Mouse (Mus musculus) heart, adult 11 months (tissue): ENCODE results near the gene Rps6kb1.

Experiments
- DNase-seq: peaks from one replicate; pipeline ENCODE4 v3.0.0; 2022

The Rps6kb1 gene

GRCm38 (mm10) chr11:86544639-86545299 lies at the start of gene Rps6kb1, which contains the start of gene Tubd1:
Gene Rps6kb1, minus strand, starts transcription at chr11:86544805.
Gene Tubd1, plus strand, starts transcription at chr11:86544991.
- DNase-seq, result peak; percentile 100

- no peak for DNase-seq
These were observed 48.8 kb upstream of the Rps6kb1 start for GRCm38 (mm10) chr11:86593443-86593842.

DNA sequence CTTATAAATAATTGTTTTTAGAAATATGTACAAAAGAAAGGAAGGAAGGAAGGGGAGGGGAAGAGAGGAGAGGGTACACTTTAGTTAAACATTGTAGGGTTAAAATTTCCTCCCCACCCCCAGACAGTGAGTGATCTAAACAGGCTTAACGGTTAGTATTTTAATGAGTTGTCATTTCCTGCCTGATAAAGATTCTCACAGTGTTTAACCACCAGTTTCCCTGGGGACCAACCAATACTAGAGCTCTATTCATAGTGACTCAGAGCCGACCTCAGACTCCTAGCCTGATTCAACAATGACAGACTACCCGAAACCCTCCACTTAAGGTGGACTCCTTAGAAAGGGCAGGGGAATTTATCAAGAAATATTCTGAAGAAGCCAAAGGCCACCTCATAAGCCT lies 48.4 kb upstream of the Rps6kb1 start:
- DNase-seq, result peak; percentile 93

DNA sequence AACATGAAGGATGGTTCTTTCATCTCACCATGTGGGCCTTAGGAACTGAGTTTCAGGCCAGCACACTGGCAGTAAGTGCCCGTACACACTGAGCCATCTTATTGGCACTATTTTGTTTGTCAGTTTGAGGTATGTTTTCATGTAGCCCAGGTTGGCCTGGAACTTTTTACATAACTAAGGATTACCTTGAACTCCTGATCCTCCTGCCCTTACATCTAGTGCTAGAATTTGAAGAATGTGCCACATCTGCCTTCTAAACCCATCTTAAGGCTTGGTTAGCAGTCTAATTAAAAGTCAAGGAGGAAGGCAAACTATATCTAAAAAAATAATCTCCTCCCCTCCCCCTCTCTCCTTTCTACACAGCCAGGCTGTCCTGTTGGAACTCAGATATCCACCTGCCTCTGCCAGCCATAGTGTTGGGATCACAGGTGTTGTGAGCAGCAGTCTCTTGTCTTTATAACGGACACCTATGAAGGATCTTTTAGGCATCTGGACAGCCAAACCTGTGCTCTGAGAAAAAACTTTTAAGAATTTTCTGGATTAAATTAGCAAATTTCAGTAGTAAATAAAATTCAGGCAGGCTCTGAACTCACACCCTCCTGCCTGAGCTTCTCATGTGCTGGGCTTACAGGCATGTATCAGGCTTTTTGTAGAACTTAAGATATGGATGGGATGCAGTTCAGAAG lies 47.5 kb upstream of the Rps6kb1 start:
- DNase-seq, result peak; percentile 53

DNA sequence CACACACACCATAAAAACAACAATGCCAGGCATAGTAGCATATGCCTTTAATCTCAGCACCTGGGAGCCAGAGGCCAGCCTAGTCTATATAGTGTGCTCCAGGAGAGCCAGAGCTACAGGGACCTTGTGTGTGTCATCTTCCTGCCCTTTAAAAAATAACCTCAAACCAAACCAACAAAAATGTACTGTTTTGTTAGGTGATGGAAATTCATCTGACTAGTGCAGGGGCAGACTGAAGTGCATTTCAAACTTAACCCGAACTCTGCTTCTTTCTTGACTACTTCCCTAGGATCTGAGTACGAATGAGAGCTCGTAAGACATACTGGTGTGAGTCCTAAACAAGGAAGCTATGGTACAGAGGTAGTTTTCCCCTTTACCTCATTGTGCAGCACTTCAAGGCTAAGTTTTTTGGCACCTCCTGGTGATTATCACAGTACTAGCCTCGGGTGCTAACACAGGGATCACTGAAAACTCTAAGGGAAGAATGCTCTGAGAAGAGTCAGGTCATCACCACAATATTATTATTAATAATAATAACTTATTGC lies 46.8 kb upstream of the Rps6kb1 start:
- DNase-seq, result peak; percentile 68

GRCm38 (mm10) chr11:86590579-86590978 lies 46.0 kb upstream of the Rps6kb1 start:
- peak; percentile 73 for DNase-seq

DNA sequence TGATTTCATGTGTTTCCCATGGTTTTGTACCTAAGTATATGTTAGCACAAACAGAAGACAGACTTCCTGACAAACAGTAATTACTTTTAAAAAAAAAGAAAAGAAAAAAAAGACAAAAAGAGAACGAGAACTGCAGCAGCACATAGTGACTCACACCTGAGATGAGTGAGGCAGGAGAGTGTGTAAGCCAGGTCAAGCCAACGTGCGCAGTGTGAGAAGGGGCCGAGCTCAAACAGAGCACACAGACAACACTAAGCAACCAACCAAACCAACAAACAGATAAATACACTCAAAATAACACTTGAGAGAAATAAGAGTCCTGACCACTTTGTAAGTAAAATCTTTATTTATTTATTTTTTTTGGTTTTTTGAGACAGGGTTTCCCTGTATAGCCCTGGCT lies 45.5 kb upstream of the Rps6kb1 start:
- DNase-seq, result peak; percentile 56

DNA sequence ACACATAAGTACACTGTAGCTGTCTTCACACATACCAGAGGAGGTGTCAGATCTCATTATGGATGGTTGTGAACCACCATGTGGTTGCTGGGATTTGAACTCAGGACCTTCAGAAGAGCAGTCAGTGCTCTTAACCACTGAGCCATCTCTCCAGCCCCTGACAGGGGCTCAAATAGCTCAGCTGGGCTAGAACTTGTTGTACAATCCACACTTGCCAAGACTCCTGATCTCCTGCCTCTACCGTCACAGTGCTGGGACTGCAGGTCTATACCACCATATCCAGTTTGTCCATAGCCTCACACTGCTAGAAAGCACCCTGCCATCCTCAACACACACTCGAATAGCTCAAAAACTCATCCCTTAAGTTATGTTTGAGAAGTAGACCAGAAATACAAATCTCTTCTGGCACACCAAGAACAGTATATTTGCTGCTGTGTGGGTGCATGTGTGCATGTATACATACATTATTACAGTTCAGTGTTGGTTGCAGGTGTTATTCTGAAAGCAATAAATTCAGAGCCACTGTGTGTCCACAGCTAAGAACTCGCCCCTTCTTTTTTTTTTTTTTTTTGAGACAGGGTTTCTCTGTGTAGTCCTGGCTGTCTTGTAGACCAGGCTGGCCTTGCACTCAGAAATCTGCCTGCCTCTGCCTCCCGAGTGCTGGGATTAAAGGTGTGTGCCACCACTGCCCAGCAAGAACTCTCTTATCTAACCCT lies 44.1 kb upstream of the Rps6kb1 start:
- peak; percentile 80 for DNase-seq

GRCm38 (mm10) chr11:86587830-86588229 lies 43.2 kb upstream of the Rps6kb1 start:
- no peak for DNase-seq

DNA sequence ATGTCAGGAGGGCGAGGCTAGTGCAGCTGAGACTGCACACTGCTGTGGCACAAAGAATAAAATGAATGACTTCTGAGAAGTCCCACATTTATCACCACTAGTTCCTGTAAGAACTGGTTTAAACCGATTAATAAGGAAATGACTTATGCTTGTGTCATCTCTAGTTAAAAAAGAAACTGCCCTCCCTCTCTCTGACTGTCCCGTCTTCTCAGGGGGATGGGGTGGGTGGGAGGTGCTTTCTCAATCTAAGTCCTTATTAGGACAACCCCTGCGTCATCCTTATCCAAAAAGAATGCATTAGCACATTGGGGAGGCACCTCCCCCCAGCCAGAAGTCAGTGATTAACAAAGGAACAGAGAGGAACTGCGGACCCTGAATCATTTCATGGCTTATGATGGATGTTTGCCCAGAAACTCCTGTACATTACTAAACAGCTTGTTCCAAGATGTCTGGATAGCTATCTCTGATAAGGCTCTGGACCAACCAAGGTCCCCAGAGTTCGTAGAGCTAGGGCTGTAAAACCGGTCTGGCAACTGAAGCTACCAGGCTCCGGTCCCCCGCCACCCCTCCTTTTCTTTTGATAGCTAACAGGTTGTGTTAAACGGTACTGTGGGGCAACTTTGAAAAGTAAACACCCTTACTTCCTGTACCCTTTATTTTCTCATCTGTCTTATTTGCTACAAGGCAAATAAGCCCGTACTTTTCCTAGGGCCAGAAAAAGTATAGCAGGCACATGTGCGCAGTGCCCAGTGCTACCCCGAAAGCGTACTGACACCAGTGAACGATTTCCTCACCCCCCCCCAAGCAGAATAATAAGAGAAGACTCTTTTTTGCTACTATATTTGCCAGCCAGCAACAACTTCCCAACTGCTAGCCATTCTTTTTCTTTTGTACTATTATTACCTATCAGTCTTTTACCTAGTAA lies 42.5 kb upstream of the Rps6kb1 start:
- DNase-seq, result peak; percentile 98

DNA sequence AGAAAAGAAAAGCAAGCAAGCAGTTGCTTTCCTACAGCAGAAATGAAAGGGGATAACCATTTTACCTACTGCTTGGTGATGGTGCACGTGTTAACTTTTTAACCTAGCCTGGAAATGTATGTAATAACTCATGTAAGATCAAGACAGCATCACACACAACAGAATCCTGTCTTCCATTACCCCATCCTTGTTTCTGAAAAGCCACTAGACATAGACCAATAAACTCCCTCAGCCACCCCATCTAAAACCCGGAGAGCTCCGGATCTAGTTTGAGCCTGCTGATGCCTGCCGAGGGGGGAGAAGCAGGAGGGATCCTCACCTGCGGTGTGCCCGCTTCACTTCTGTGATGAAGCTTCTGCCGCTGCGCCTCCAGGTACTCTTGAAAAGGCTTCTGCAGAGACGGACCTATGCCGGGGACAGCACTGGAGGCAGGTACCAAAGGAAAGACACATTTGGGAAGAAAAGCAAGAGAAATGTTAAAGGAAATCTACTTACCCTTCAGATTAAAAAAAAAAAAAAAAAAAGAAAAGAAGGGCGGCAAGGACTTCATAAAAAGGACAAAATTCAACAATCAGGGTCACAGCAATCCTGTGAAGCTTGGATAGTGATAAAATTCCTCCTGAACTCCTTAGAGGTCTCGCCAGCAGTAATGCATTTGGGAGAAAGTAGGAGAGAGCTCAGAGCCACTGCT lies 41.7 kb upstream of the Rps6kb1 start:
- peak; percentile 95 for DNase-seq

- DNase-seq, result no peak
These were observed 41.0 kb upstream of the Rps6kb1 start for GRCm38 (mm10) chr11:86585598-86585984.

DNA sequence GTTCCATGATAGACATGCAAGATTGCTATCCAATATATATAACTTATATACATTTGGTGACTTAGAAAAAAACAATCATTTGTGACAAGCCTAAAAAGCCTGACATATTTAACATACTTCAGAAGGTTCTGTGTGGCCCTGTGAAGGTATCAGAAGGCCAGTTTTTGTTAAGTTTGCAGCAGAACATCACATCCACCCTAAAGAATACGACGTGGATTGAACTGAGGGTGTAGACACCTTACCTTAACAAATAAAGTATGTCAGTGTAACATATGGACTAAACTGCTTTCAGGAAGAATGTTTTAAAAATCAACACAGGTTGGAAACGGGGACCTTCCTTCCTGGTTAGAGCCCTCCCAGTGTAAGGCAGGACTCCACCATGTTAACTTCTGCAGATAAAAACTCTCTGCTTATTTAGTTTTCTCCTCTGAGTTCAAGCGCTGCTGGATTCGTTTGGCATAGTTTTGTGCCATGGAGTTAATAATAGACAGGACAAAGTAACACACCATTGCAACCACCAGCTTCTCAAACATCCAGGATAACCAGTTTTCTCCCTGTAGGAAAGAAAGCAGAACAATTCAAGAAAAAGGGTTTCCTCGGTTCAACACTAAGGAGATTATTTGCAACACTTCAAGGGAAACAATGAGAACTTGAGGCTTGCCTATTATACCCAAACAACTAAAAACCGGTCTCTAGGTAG lies 40.4 kb upstream of the Rps6kb1 start:
- no peak for DNase-seq

- no peak for DNase-seq
These were observed 39.6 kb upstream of the Rps6kb1 start for GRCm38 (mm10) chr11:86583990-86584897.

- DNase-seq, result no peak
These were observed 38.8 kb upstream of the Rps6kb1 start for GRCm38 (mm10) chr11:86583313-86583825.

GRCm38 (mm10) chr11:86582543-86583260 lies 38.1 kb upstream of the Rps6kb1 start:
- DNase-seq, result no peak

- DNase-seq, result no peak
These were observed 37.4 kb upstream of the Rps6kb1 start for GRCm38 (mm10) chr11:86581943-86582542.

- peak; percentile 97 for DNase-seq
These were observed 36.7 kb upstream of the Rps6kb1 start for GRCm38 (mm10) chr11:86581250-86581753.
